Mouse (Mus musculus) spleen, postnatal 10 days (tissue): ENCODE measurements around the gene Nlrc3.
"Not testable (repeated sequence)": the region's sequence is repeated elsewhere in the genome, so short reads cannot be mapped to it uniquely, and the experiment has no call there.

Experiments used
- DNase-seq, 2 experiments: peaks; one replicate each; pipeline ENCODE4 v3.0.0; 2021 to 2022; ENCODE audit warnings: low spot score in 2 of 2

Nlrc3 gene

DNA sequence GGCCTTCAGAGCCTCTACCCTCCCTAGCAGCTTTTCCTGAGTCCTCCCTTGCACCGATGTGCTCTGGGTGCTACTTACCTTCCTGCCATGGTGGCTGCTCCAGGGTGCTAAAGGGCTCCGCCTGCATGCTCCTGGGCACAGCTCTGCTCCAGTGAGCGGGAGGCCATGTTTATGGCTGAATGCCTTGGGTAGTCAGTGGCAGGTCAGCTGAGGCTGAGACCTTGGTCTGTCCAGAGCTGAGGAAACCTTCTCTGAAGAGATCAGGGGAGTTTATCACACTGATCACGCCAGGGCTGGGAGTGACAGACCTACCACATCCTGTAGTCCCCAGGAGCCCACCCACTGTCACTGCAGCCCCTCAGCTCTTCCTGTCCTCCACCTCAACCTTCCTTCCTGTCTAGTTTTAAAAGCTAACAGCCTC lies at the start of gene Nlrc3:
Gene Nlrc3 (minus strand): TSS at position 382 of the 421 bp plus-strand sequence.
- DNase-seq = peak in 1 of 2 experiments; percentile 35

DNA sequence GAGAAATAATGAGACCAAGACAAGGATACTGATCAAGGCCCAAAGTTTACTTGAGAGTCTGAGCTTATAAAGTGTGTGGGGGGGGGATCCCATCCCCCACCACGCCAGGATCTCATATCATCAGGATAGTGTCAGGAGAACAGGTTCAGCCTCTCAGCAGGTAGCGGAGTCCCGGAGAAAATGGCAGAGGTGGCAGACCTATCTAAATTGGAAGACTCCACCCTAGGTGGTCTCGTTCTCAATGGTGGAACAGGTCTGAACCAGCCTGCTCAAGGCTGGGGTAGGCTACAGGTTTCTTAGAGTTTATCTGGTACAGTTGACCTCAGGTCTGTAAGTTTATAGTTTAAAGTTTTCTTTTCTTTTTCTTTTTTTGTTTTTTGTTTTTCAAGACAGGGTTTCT lies 46.3 kb upstream of the Nlrc3 start:
- DNase-seq = no peak

DNA sequence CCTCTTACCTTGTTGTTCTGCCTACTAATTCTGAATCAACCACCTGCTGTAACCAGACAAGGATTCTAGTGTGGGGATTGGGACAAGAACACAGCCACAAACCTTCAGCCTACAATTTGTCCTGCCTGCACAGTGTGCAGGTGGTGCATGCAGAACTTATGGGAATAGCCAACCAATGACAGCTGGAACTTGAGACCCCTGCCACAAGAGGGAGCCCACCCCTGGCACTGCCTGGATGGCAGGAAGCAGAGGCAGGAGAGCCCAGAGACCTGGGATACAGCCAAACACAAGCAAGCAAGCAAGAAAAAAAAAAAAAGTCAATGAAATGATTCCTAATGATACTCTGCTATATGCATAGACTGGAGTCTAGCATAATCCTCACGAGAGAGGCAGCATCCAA lies 44.8 kb upstream of the Nlrc3 start:
- DNase-seq = no peak

DNA sequence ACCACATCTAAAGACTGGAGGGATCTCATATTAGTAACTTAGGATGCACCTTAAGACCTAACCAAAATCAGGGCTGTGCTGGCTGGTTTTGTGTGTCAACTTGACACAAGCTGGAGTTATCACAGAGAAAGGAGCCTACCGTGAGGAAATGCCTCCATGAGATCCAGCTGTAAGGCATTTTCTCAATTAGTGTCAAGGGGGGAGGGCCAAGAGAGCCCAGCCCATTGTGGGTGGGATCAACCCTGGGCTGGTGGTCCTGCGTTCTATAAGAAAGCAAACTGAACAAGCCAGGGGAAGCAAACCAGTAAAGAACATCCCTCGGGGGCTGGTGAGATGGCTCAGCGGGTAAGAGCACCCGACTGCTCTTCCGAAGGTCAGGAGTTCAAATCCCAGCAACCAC lies 41.0 kb upstream of the Nlrc3 start:
- not testable (repeated sequence) for DNase-seq

DNA sequence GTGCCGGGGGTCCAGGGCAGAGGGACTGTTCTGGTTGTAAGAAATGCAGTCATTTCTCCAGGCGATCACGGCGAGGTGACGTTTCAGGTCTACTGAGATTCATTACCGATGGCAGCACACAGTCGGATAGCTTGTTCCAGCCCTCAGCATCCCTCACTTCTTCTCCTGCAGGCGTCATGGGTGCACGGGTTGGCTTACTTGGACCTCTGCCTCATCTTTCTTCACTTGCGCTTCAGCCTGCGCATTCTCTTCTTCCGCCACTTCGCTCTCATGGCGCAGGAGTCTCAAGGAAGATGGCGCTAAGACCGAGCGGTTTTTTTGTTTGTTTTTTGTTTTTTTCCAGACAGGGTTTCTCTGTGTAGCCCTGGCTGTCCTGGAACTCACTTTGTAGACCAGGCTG lies 40.4 kb upstream of the Nlrc3 start:
- not testable (repeated sequence) for DNase-seq

DNA sequence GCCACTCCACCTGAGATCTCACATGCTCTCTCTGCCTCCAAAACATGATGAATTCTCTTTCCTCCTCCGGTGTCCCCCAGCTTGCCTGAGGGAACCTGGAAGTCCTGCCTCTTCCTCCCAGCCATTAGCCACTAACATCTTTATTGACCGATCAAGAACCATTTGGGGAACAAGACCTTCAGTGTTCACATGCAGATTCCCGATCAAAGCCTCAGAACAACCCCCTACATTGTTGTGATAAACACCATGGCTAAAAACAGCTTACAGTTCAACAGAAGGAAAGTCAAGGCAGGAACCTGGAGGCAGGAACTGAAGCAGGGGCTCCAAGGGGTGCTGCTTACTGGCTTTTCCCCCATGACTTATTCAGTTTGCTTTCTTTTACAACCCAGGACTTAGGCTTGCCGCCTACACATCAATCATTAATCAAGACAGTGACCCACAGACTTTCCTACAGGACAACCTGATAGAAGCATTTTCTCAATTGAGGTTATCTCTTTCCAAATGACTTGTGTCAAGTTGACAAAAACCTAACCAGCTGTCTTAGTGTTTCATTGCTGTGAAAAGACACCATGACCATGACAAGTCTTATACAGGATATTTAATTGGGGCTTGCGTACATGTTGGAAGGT lies 37.7 kb upstream of the Nlrc3 start:
- DNase-seq = no peak

DNA sequence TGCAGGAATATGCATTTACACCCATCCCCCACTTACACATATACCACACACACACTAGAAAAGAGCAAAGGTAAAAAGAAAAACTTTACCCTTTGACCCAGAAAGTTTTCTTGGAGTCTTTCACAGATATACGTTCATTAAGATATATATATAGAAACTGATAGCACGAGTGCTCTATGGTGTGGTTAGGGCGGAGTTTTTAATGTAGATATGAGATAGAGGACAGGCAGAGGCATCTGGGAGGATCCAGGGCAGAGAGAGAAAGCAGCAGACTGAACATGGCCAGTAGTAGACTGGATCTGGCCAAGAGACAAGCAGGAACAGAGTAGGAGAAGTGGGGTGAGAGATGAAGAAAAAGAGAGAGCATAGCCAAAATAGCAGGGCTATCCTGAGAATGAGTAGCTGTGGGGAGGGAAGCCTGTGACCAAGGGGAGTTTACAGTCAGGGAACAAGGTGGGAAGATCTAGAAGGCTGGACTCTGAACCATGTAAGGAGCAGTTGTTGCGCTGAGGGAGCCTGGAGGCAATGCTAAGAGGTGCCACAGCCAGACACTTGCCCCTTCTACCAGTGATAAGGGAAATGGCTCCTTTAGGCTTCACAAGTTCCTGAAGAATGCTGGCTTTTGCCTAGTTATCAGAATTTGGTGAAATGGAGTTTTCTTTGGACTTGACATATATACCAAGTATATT lies 36.6 kb upstream of the Nlrc3 start:
- DNase-seq = no peak

DNA sequence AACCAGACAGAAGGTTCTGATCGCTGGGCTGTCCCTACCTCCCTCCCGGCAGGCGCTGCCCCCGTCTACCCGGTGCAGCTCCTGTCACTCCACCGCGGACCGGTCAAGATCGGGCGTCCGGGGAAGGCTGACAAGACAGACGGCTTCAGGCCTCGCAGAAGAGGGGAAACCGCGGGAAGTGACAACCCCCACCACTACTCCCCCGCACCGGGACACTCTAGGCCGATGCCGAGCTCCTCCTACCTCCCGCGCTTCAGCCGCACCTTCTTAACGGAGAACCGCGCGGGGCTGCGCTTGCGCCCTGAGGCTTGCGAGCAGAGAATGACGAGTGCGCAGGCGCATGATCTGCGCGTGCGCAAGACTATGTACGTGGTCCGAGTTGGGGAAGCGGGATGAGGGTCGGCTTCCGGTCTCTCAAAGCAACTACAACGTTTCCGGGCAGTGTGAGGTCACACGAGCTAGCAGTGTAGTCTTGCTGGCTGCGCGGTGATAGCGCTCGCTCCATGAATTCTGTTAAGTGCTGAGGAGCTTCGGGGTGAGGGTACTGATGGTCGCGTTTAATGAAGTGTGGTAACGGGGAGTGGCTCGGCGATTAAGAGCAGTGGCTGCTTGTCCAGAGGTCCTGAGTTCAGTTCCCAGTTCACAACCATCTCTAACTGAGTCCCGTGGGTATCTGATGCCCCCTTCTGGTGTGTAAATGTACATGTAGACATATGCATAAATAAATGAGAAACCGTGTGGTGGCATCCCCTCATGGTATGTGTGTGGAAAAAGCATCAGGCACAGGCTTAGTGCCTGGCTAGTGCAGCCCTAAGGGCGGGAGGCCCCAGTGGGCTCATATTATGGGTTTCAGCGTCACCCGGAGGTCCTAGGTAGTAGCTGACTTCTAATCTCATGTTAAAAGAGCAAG lies 27.3 kb upstream of the Nlrc3 start, which contains the start of gene Slx4:
Gene Slx4 (minus strand): TSS at position 282 of the 910 bp plus-strand sequence.
- DNase-seq = peak; percentile 90 to 95

DNA sequence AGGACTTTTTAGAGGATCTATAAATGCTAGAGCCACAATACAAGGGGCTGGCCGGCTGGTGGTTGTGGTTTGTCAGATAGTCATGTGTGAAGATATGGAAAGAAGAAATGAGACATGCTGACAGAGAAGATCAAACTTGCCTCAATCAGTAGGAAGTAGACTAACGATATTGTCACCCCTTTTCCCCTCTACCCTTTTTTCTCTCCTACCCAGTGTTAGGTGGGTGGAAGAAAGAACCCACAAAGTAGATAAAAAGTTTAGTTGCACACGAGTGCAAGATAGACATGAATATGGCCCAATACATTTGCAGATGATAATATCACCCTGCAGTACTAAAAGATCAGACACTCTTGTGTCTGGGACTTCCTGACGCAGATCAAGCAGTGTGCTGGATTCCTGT lies 12.0 kb upstream of the Nlrc3 start:
- DNase-seq = no peak

DNA sequence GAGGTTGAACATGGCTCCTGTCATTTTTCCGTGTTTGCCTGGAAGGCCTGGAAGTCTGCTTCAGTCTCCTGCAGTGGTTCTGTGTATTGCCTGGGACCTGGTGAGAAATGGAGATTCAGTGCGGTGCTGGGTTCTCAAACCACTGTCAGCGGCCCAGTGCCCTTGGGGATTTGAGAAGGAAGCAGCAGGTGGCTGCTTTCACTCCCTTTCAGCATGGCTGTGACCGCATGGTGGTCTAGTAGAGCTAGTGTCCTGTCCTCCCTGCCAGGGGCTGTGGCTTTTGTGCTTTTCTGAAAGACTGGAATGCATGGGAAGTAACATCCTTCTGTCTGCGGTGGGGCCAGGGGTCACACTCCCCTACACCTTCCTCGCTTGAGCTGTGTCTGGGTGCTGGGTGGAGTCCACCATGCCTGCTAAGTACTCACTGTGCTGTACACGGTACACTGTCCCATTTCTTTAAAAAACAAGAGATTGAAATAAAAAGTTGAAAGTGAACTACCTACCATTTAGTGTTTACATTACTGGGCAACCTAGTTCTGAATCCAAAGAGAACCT lies 6.8 kb upstream of the Nlrc3 start:
- DNase-seq = peak in 1 of 2 experiments; percentile 62

DNA sequence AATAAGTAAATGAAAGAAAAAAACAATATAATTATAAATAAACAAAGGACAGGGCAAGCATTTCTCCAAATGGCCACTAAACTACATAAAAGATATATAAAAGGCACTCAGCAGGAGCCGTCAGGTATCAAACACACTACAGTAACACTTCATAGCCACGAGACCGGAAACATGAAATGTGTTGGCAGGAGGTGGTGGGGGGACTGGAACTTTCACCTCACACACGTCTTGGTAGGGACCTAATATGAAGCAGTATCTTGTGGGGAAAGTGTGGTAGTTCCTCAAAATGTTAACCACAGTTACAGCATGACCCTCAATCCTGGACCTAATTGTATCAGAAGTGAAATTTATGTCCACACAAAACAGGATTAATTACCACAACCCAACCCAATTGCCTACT lies 5.7 kb upstream of the Nlrc3 start:
- no peak for DNase-seq

DNA sequence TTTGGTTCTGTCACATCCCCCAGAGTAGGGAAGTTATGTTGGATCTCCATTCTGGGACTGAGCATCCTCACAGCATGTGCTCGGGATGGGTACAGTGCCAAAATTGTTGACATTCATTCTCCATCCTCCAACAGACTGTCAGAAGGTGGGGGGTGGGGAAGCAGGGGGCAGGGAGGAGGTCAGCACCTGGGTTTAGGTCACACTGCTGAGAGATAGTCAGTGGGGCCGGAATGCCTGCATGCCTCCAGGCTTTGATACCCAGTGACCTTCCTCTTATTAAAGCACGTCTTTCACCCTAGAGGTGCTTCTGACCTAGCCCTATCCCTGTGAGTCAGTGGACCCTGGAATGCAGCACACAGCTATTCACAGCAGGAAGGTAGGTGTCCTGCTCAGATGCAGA lies 280 bp upstream of the Nlrc3 start:
- no peak for DNase-seq

DNA sequence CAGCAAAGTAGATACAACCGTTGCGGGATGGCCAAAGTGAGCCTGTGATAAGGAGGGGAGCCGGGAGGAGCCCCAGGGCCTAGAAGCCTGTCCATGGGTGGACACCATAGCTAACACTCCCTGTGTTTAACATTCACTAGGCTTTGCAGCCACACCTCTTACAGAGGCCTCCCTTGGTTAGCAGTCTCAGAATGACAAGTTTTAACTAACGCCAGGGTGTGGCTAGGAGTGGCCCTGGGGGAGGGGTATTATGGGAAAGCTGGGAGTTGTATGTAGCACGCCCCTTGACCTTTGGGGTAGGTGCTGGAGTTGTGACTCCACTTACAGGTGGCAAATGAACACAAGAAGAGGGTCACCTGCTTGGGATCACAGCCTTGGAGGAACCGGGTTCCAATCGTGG lies 774 bp downstream of the Nlrc3 start:
- no peak for DNase-seq

DNA sequence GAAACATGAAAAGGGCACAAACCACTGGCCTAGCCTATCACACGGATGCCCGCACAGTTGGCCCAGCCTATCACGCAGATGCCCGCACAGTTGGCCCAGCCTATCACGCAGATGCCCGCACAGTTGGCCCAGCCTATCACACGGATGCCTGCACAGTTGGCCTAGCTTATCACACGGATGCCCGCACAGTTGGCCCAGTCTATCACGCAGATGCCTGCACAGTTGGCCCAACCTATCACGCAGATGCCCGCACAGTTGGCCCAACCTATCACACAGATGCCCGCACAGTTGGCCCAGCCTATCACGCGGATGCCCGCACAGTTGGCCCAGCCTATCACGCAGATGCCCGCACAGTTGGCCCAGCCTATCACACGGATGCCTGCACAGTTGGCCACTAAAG lies 2.0 kb downstream of the Nlrc3 start:
- not testable (repeated sequence) for DNase-seq

DNA sequence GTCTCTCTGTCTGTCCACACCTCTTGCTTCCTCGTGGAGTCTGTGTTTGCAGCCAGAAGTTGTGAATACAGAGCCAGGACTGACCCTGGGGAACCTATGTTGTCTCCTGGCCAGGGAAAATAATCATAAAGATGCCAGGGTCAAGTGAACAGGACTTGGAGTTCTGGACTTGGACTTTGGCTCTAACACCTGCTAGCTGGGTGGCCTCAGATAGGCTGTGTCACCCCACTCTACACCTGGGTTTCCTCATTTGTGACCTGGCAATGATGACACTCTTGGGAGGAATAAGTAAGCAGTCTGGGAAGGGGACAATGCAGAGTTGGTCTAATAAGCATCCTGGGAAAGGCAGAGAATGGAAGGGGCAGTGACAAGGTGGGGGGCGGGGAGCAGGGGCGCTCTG lies 10.9 kb downstream of the Nlrc3 start:
- no peak for DNase-seq

DNA sequence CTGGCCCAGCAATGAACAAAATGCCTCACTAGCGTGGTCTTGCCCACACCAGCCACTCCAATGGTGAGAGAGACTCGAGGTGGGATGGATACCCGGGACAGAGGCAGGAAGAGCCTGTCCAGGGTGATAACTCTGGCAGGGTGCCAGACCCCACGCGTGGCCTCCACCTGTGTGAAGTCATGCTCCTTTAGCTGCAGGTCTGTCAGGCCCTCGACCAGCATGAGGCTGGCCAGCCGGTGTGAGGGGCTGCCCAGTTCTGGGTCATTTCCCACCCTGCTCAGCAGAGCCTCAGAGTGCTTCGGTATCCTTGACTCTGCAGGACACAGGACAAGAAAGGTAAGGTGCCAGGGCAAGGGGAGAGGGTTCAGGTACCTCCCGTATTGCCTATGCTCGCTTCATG lies 11.4 kb downstream of the Nlrc3 start:
- DNase-seq = no peak

DNA sequence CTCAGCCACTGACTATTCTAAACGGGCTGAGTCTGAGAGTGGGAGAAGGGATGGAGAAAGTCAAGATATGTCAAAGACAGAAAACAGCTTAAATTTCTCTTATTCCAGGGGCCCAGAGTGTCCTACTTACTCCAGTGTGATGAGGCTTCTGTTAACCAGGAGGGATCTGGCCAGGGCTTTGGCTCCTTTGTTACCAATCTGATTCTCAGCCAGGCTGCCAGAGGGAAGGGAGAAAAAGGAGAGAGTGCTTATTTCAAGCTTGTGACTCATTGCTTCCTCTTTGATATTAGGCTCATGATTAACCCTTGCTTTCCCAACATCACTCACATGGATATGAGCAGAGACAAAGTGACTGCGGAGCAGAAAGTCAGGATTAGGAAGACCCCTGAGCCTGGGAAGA lies 17.2 kb downstream of the Nlrc3 start:
- no peak for DNase-seq

DNA sequence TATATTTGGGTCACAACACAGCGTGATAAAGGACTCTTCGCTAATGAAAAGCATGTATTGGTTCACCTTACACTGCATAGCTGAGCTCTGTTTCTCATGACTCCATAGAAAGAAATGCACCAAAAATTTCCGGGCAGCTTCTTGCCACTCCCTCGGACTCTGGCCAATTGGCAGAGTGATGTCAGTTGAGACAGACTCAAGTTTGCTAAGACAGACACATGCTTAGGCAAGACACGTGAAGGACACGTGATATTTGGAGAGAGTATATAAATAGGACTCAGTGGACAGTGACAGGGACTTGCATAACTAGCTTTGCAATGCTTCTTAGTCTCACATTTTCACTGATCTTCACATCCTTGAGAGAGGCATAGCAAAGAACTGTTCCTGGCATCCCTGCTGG lies 20.1 kb downstream of the Nlrc3 start:
- no peak for DNase-seq

DNA sequence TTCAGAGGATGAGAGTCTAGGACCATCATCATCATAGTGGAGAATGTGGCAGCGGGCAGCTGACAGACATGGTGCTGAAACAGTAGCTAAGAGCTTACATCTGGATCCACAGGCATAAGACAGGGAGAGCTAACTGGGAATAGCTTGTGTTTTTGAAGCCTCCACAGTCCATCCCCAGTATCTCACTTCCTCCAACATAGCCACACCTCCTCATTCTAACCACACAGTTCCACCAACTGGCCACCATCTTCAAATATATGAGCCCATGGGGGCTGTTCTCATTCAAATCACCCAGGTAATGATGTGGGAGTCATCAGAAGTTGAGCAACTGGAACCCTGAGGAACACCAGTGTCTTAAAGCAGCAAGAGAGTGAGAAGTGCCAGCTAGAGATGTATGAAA lies 25.3 kb downstream of the Nlrc3 start:
- no peak for DNase-seq

DNA sequence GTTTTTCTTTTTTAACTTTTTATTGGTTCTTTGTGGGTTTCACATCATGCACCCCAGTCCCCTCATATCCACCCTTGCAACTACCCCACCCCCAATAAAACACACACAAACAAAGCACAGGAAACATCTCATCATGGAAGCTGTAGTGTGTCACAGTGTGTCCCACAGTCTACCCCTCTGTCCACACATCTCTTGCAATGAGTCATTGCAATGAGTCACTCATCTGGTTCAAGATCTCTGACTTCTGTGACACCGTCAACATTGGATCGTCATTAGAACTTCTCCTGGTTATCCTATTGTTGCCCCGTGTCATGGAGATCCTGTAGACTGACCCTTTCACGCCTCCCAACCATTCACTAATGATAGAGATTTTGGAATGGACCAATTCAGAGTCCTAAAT lies 41.7 kb downstream of the Nlrc3 start:
- no peak for DNase-seq

DNA sequence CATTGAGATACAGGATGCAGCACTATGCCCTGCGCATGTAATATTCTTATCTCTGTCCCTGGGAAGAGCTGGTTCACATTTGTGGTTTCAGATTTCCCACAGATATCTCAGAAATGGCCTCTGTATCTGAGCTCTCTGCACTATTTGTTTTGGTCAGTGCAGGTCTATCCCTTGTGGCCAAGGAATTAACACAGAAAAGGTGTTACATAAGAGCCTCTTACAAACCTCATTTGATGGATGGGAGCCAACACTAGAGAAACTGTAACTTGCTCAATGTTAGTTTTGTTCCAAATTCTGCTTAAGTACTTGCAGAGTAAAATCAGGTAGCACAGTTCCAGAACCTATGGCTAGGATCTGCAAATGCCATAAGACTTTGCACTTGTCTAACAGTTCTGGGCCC lies 42.3 kb downstream of the Nlrc3 start:
- no peak for DNase-seq

DNA sequence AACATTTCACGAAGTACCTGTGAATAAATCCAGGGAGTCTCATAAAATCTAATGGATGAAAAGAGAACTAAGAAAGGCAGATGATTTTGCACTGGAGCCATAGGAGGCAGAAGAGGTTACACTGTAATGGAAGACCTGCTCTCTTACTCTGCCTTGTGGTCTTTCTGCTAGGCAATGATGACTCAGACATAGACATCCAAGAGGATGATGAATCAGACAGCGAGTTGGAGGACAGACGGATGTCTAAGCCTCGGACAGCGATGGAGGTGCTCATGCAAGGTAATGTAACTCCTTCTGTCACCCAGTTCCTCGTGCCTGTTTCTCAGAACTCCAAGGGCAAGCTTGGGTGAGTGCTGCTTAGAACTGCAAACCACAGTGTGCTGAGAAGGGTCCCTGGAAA lies 42.9 kb downstream of the Nlrc3 start:
- no peak for DNase-seq
